Mouse (Mus musculus): ENCODE measurements around the gene Pelo. TPM values are rescaled to one million over a fixed set of nuclear protein-coding genes. Genes with fewer than 3 reads are reported as not detected.
A peak's percentile ranks its signal among the peaks of the same experiment; 100 is the strongest.

Gene Pelo
- polyA plus RNA-seq, 1 experiment = 22.7 TPM

GRCm38 (mm10) chr13:115118756-115119155 lies 28.8 kb upstream of the Pelo start:
- H3K4me1 ChIP-seq (ENCODE audit: control insufficient read depth, insufficient read depth, low read length) = no peaks in the 10 kb centered on the region
- H3K27ac ChIP-seq (ENCODE audit: insufficient read depth, low read length) = no peak overlapping the region
- TF ChIP-seq POLR2A (IDR thresholded peaks at IDR 0.05; ENCODE audit: extremely low read depth, insufficient read depth, low read length) (no peak), CTCF (IDR thresholded peaks at IDR 0.05; ENCODE audit: extremely low read depth, insufficient read depth, low read length) (no peak)
- H3K4me3 ChIP-seq (ENCODE audit: insufficient read depth, low read length) = no peak overlapping the region

GRCm38 (mm10) chr13:115118195-115118594 lies 28.2 kb upstream of the Pelo start:
- TF ChIP-seq CTCF (IDR thresholded peaks at IDR 0.05; ENCODE audit: extremely low read depth, insufficient read depth, low read length) (no peak), POLR2A (IDR thresholded peaks at IDR 0.05; ENCODE audit: extremely low read depth, insufficient read depth, low read length) (no peak)
- Histone ChIP-seq H3K4me3 (ENCODE audit: insufficient read depth, low read length) (no peak overlapping the region), H3K27ac (ENCODE audit: insufficient read depth, low read length) (no peak overlapping the region), H3K4me1 (ENCODE audit: control insufficient read depth, insufficient read depth, low read length) (no peaks in the 10 kb centered on the region)

- Histone ChIP-seq H3K27ac (ENCODE audit: insufficient read depth, low read length) (no peak overlapping the region), H3K4me1 (ENCODE audit: control insufficient read depth, insufficient read depth, low read length) (no peaks in the 10 kb centered on the region), H3K4me3 (ENCODE audit: insufficient read depth, low read length) (no peak overlapping the region)
- no peak for TF ChIP-seq CTCF (IDR thresholded peaks at IDR 0.05; ENCODE audit: extremely low read depth, insufficient read depth, low read length)
- no peak for TF ChIP-seq POLR2A (IDR thresholded peaks at IDR 0.05; ENCODE audit: extremely low read depth, insufficient read depth, low read length)
Measured at GRCm38 (mm10) chr13:115116930-115117621, 27.1 kb upstream of the Pelo start.

GRCm38 (mm10) chr13:115109628-115110027 lies 19.6 kb upstream of the Pelo start:
- Histone ChIP-seq H3K4me3 (ENCODE audit: insufficient read depth, low read length) (no peak overlapping the region), H3K27ac (ENCODE audit: insufficient read depth, low read length) (no peak overlapping the region), H3K4me1 (ENCODE audit: control insufficient read depth, insufficient read depth, low read length) (no peaks in the 10 kb centered on the region)
- TF ChIP-seq POLR2A (IDR thresholded peaks at IDR 0.05; ENCODE audit: extremely low read depth, insufficient read depth, low read length) = no peak
- TF ChIP-seq CTCF (IDR thresholded peaks at IDR 0.05; ENCODE audit: extremely low read depth, insufficient read depth, low read length) = no peak

GRCm38 (mm10) chr13:115107436-115107835 lies 17.4 kb upstream of the Pelo start:
- H3K4me3 ChIP-seq (ENCODE audit: insufficient read depth, low read length) = no peak overlapping the region
- H3K27ac ChIP-seq (ENCODE audit: insufficient read depth, low read length) = no peak overlapping the region
- no peaks in the 10 kb centered on the region for H3K4me1 ChIP-seq (ENCODE audit: control insufficient read depth, insufficient read depth, low read length)
- TF ChIP-seq CTCF (IDR thresholded peaks at IDR 0.05; ENCODE audit: extremely low read depth, insufficient read depth, low read length) (no peak), POLR2A (IDR thresholded peaks at IDR 0.05; ENCODE audit: extremely low read depth, insufficient read depth, low read length) (no peak)

GRCm38 (mm10) chr13:115106183-115106582 lies 16.2 kb upstream of the Pelo start:
- no peak for TF ChIP-seq CTCF (IDR thresholded peaks at IDR 0.05; ENCODE audit: extremely low read depth, insufficient read depth, low read length)
- no peak for TF ChIP-seq POLR2A (IDR thresholded peaks at IDR 0.05; ENCODE audit: extremely low read depth, insufficient read depth, low read length)
- no peak overlapping the region for H3K27ac ChIP-seq (ENCODE audit: insufficient read depth, low read length)
- no peak overlapping the region for H3K4me3 ChIP-seq (ENCODE audit: insufficient read depth, low read length)
- no peaks in the 10 kb centered on the region for H3K4me1 ChIP-seq (ENCODE audit: control insufficient read depth, insufficient read depth, low read length)

GRCm38 (mm10) chr13:115102754-115103153 lies 12.8 kb upstream of the Pelo start:
- no peak for TF ChIP-seq CTCF (IDR thresholded peaks at IDR 0.05; ENCODE audit: extremely low read depth, insufficient read depth, low read length)
- TF ChIP-seq POLR2A (IDR thresholded peaks at IDR 0.05; ENCODE audit: extremely low read depth, insufficient read depth, low read length) = no peak
- no peak overlapping the region for H3K27ac ChIP-seq (ENCODE audit: insufficient read depth, low read length)
- no peaks in the 10 kb centered on the region for H3K4me1 ChIP-seq (ENCODE audit: control insufficient read depth, insufficient read depth, low read length)
- no peak overlapping the region for H3K4me3 ChIP-seq (ENCODE audit: insufficient read depth, low read length)

GRCm38 (mm10) chr13:115101355-115102191 lies 11.6 kb upstream of the Pelo start, which contains the start of the genes Gm49395 and Itga1:
Gene Gm49395, minus strand, starts transcription at chr13:115101921.
Gene Itga1, minus strand, starts transcription at chr13:115101964.
- H3K27ac ChIP-seq (ENCODE audit: insufficient read depth, low read length) = peak within 1 kb of the TSS; percentile 82
- H3K4me1 ChIP-seq (ENCODE audit: control insufficient read depth, insufficient read depth, low read length) = peaks cover 1% of the 10 kb centered on the region; the same call in 1 of the 2 replicates
- TF ChIP-seq POLR2A (IDR thresholded peaks at IDR 0.05; ENCODE audit: extremely low read depth, insufficient read depth, low read length) (no peak), CTCF (IDR thresholded peaks at IDR 0.05; ENCODE audit: extremely low read depth, insufficient read depth, low read length) (no peak)
- H3K4me3 ChIP-seq (ENCODE audit: insufficient read depth, low read length) = peak within 1 kb of the TSS; percentile 32

GRCm38 (mm10) chr13:115100381-115101177 lies 10.6 kb upstream of the Pelo start:
- peak overlapping the region; percentile 82 for H3K27ac ChIP-seq (ENCODE audit: insufficient read depth, low read length)
- peaks cover 1% of the 10 kb centered on the region; the same call in 1 of the 2 replicates for H3K4me1 ChIP-seq (ENCODE audit: control insufficient read depth, insufficient read depth, low read length)
- H3K4me3 ChIP-seq (ENCODE audit: insufficient read depth, low read length) = peak overlapping the region; percentile 32
- TF ChIP-seq CTCF (IDR thresholded peaks at IDR 0.05; ENCODE audit: extremely low read depth, insufficient read depth, low read length) = no peak
- no peak for TF ChIP-seq POLR2A (IDR thresholded peaks at IDR 0.05; ENCODE audit: extremely low read depth, insufficient read depth, low read length)

Data from cortical plate, adult 2 months (tissue).